Mouse (Mus musculus) stomach, embryonic 14.5 days (tissue): ENCODE data around the gene Prickle2. TPM values are rescaled to one million over a fixed set of nuclear protein-coding genes. Genes with fewer than 3 reads are reported as not detected.

Source experiments
- ATAC-seq: fragments of 200-750 bp; cut with Nextera tagmentation; 2 replicates; pipeline ENCODE4 v1.8.0; 2017; ENCODE audit warnings: low read depth, moderate TSS enrichment; ENCODE audit not compliant: insufficient number of reproducible peaks, insufficient read depth, low FRiP score
- H3K27ac ChIP-seq: fragments of 300-500 bp; sonication (generic); 2 replicates; pipeline ENCODE4 v1.5.1; 2014; ENCODE audit warnings: mild to moderate bottlenecking, low read length, moderate library complexity, mixed read lengths
- H3K27me3 ChIP-seq: fragments of 300-500 bp; sonication (generic); 2 replicates; pipeline ENCODE4 v1.6.1; 2014; ENCODE audit warnings: low read length, control low read depth, mixed read lengths; ENCODE audit not compliant: control insufficient read depth, insufficient read depth
- H3K36me3 ChIP-seq: fragments of 300-500 bp; sonication (generic); 2 replicates; pipeline ENCODE4 v1.6.1; 2014; ENCODE audit warnings: mild to moderate bottlenecking, control low read depth, low read length, moderate library complexity, mixed read lengths; ENCODE audit not compliant: control insufficient read depth, insufficient read depth
- H3K4me1 ChIP-seq: fragments of 300-500 bp; sonication (generic); 2 replicates; pipeline ENCODE4 v1.6.1; 2014; ENCODE audit warnings: low read length, control low read depth, mixed read lengths; ENCODE audit not compliant: control insufficient read depth, insufficient read depth
- H3K4me2 ChIP-seq: fragments of 300-500 bp; sonication (generic); replicated peaks from 2 replicates; pipeline ENCODE4 v1.6.1; 2014; ENCODE audit warnings: low read depth, low read length, control low read depth
- H3K4me3 ChIP-seq: fragments of 300-500 bp; sonication (generic); 2 replicates; pipeline ENCODE4 v1.5.1; 2014; ENCODE audit warnings: low read depth, low read length, control low read depth
- H3K9ac ChIP-seq: fragments of 300-500 bp; sonication (generic); replicated peaks from 2 replicates; pipeline ENCODE4 v1.6.1; 2014; ENCODE audit warnings: low read depth, mild to moderate bottlenecking, control low read depth, low read length, moderate library complexity, mixed read lengths
- H3K9me3 ChIP-seq: fragments of 300-500 bp; sonication (generic); 2 replicates; pipeline ENCODE4 v1.6.1; 2016; ENCODE audit warnings: low read depth, low read length, control low read depth; ENCODE audit not compliant: control insufficient read depth
- WGBS: fragments of 180-500 bp; shearing (Covaris S2); extraction: QIAGEN DNeasy Blood & Tissue Kit; methylation state at CpG from one replicate; pipeline ENCODE4 v1.1.7; 2014; 5-methylcytosine and 5-hydroxymethylcytosine counted together
- polyA plus RNA-seq: library from polyadenylated mRNA; unstranded; fragments of >200 nt; fragmentation: Nextera tagmentation; extraction: Ambion mirVana; gene quantifications from 2 replicates; pipeline ENCODE4 v1.2.1, GENCODE M21; 2014

Prickle2 gene
- polyA plus RNA-seq, 1 experiment from 2014 or later: 13.4 TPM

DNA sequence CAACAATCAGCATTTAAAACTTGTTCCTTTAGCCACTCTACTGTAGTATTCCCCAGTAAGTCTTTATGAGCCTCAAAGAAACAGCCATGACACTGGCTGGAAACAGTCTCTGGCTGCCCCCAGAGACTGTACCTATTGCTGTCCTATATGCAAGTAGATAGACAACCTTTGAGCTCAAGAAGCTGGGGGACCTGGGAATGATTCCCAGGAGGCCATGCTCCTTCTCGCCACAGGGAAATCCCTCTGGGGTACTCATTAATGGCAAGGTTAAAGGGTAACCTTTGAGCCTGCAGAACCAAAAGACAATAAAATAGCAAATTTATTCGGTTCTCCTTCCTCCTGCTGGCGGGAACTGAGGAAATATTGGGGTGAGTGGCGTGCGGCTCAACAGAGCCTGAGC, 8.1 kb downstream of the Prickle2 start:
- Histone ChIP-seq H3K27ac (no peak overlapping the region), H3K4me2 (no peak overlapping the region), H3K27me3 (no peaks in the 10 kb centered on the region), H3K4me1 (no peaks in the 10 kb centered on the region), H3K9me3 (no peaks in the 10 kb centered on the region), H3K9ac (no peak overlapping the region), H3K36me3 (no peaks in the 10 kb centered on the region), H3K4me3 (no peak overlapping the region)
- WGBS: 73% methylated on average over 5 of the region's 5 CpGs
- ATAC-seq: no peak

DNA sequence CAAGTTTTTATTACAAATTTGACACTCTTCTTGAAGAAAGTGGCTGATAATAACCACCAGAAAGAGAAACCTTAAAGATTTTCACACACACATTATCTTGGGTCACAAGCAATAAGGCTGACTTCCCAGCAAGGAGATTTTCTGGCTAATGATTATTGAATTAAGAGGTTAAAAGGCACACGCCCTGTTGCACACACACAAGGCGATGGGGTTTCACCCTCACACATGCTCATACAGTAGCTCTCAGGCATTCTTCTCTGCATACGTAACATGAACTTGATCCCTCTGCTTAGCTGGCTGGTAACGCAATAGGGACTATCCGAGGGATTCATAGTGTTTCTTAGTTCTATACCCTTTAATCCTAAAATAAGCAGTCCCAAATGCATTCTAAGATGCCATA, 18.6 kb downstream of the Prickle2 start:
- H3K4me3 ChIP-seq: no peak overlapping the region
- no peaks in the 10 kb centered on the region for H3K4me1 ChIP-seq
- no peaks in the 10 kb centered on the region for H3K9me3 ChIP-seq
- no peak for ATAC-seq
- H3K9ac ChIP-seq: no peak overlapping the region
- no peaks in the 10 kb centered on the region for H3K36me3 ChIP-seq
- H3K4me2 ChIP-seq: no peak overlapping the region
- no peak overlapping the region for H3K27ac ChIP-seq
- WGBS: 49% methylated on average over 5 of the region's 5 CpGs
- no peaks in the 10 kb centered on the region for H3K27me3 ChIP-seq

DNA sequence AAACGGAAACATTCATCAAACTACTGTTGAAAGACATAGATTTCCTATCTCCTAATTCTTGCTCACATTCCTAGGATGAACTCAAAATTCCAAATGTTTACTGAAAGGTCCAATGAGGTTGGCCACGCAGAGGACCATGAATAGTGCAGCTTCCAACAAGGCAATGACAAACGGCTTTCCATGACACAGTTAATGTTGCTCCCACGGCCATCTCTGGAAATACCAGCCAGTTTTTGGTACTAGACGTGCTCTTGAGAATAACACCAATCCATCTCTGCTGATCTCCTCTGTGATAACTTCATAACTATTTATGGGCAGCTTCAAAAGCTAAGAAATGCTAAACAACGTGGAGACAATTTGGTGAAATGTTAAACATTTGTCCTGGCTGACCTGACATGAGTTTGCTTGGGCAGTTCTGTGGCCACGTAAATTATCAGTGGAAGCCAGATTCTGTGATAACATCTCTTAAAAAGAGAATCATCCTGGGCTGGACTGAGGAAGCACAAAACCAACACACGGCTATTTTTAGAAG, 31.5 kb downstream of the Prickle2 start:
- Histone ChIP-seq H3K4me1 (no peaks in the 10 kb centered on the region), H3K27me3 (no peaks in the 10 kb centered on the region), H3K4me2 (no peak overlapping the region), H3K4me3 (no peak overlapping the region), H3K9me3 (no peaks in the 10 kb centered on the region), H3K36me3 (no peaks in the 10 kb centered on the region), H3K9ac (no peak overlapping the region), H3K27ac (no peak overlapping the region)
- 30% methylated on average over 8 of the region's 8 CpGs for WGBS
- ATAC-seq: no peak

DNA sequence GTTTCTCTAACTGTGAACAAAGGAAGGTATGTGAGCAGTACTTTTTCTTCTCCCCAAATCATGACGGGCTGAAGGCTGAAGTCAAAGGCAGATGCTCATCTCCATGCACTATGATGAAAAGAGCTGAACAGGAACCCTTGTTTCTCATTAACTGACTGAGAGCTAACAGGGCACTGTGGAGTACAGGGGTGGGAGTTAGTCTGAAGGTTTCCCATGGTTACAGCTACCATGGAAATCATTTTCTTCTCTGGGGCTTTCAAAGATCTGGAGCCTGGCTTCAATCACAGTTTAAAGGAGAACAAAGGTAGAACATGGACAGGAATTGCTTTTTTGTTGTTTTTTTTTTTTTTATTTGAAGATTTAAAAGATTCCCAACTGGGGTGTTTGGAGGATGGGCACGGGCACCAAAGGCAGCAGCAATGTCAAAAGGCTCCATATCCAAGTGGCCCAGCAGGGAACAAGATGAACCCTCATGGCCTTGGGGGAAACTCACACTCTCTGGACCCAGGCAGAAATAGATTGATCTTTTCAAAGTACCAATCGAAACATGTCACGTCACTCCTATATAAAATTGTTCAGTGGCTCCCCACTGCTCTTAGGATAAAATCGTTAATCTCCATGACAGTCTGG, 35.3 kb downstream of the Prickle2 start:
- ATAC-seq: no peak
- no peak overlapping the region for H3K4me3 ChIP-seq

DNA sequence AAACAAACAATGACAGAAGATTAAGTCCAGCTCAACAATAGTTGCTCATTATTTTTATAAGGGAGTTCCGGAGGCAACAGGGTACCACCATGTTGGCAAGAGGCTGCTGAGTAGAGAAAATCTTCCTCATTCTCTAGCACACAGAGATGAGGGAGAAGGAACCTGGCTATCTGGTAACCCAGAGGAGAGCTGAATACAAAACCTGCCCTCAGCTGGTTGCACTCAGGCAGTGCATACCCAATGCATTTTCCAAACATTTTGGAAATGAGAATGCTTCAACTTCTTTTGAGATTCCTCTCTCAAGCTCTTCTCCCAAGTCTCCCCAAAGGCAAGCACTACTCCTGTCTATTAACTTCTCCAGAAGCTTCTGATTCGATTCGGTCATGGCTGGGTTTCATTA, 36.3 kb downstream of the Prickle2 start:
- WGBS: 93% methylated on average over 3 of the region's 3 CpGs
- no peak for ATAC-seq

More for the DNA sequence above, 35.3 kb downstream of the Prickle2 start:
- Histone ChIP-seq H3K27ac (no peak overlapping the region), H3K4me2 (no peak overlapping the region), H3K27me3 (no peaks in the 10 kb centered on the region), H3K36me3 (no peaks in the 10 kb centered on the region), H3K4me1 (no peaks in the 10 kb centered on the region; the same call in 1 of the 2 replicates), H3K9me3 (no peaks in the 10 kb centered on the region), H3K9ac (no peak overlapping the region)
- WGBS: 69% methylated on average over 5 of the region's 5 CpGs

DNA sequence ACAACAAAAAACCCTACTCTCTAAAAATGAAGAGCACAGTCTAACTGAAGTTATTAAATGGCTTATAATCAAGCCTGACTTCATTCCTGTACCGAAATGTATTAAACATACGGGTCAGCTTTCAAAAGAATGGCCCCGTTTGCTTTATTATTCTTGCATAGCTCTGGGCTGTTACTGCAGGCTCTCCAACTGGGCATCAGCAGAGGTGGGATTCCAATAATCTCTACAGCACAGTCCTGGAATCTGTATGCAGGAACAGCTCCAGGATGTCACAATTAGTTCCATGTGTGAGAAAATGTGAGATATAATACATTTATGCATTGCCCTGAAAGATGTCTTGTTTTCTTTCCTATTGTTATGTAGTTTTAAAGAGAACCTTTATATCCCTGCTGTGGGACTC, 38.4 kb downstream of the Prickle2 start:
- no peak overlapping the region for H3K27ac ChIP-seq
- H3K4me1 ChIP-seq: peaks cover 6% of the 10 kb centered on the region; the same call in 1 of the 2 replicates
- H3K9me3 ChIP-seq: no peaks in the 10 kb centered on the region
- ATAC-seq: no peak
- WGBS: 49% methylated on average over 3 of the region's 3 CpGs
- no peaks in the 10 kb centered on the region for H3K27me3 ChIP-seq
- H3K4me2 ChIP-seq: no peak overlapping the region
- no peak overlapping the region for H3K4me3 ChIP-seq
- H3K36me3 ChIP-seq: no peaks in the 10 kb centered on the region
- no peak overlapping the region for H3K9ac ChIP-seq

More for the DNA sequence above, 36.3 kb downstream of the Prickle2 start:
- no peaks in the 10 kb centered on the region for H3K27me3 ChIP-seq
- H3K9me3 ChIP-seq: no peaks in the 10 kb centered on the region
- H3K36me3 ChIP-seq: no peaks in the 10 kb centered on the region
- peaks cover 6% of the 10 kb centered on the region; the same call in 1 of the 2 replicates for H3K4me1 ChIP-seq
- no peak overlapping the region for H3K4me2 ChIP-seq
- H3K4me3 ChIP-seq: no peak overlapping the region
- H3K27ac ChIP-seq: no peak overlapping the region
- H3K9ac ChIP-seq: no peak overlapping the region

DNA sequence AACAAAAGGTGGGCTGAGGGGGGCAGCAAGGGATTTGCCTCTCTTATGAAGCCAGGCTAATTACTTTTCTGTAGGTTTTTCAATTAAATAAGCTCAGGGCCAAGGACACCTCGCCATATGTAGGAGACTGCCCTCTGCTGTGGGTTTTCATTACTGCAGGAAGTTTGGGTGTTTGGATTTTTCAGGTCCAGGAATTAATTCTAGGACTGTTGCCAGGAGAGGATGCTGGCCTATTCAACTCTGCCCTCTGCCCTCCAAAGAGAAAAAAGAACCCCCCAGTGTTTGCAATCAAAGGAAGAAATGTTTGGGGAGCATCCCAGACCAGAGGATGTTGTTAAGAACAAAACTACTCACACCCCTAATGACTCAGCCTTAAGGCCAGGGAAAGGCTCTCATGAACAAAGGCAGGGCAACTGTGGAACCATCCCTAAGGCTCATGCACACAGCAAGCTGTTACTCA, 40.4 kb downstream of the Prickle2 start:
- no peaks in the 10 kb centered on the region for H3K27me3 ChIP-seq
- H3K4me3 ChIP-seq: no peak overlapping the region
- WGBS: 0% methylated on average over 1 of the region's 1 CpGs
- no peak overlapping the region for H3K27ac ChIP-seq
- H3K4me2 ChIP-seq: no peak overlapping the region
- no peaks in the 10 kb centered on the region for H3K9me3 ChIP-seq
- no peak overlapping the region for H3K9ac ChIP-seq
- H3K36me3 ChIP-seq: no peaks in the 10 kb centered on the region
- peaks cover 6% of the 10 kb centered on the region; the same call in 1 of the 2 replicates for H3K4me1 ChIP-seq
- no peak for ATAC-seq

DNA sequence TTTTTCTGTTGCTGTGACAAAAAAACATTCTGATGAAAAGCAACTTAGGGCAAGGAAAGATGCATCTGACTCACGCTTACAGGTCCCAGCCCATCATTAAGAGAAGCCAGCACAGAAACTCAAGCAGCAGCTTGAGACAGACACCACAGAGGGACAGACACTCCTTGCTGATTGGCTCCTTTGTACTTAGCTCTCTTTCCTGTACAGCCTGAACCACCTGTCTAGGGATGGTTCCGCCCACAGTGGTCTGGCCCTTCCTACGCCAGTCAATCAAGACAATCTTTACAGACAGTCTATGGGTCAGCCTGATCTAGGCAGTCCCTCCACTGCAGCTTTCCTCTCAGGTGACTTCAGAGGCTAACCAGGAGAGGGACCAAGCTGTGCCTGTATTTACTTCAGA, 42.1 kb downstream of the Prickle2 start:
- Histone ChIP-seq H3K36me3 (no peaks in the 10 kb centered on the region), H3K27ac (no peak overlapping the region), H3K9ac (no peak overlapping the region), H3K4me1 (peaks cover 6% of the 10 kb centered on the region; the same call in 1 of the 2 replicates), H3K27me3 (no peaks in the 10 kb centered on the region), H3K4me2 (no peak overlapping the region), H3K4me3 (no peak overlapping the region), H3K9me3 (no peaks in the 10 kb centered on the region)
- 94% methylated on average over 3 of the region's 3 CpGs for WGBS
- ATAC-seq: no peak

DNA sequence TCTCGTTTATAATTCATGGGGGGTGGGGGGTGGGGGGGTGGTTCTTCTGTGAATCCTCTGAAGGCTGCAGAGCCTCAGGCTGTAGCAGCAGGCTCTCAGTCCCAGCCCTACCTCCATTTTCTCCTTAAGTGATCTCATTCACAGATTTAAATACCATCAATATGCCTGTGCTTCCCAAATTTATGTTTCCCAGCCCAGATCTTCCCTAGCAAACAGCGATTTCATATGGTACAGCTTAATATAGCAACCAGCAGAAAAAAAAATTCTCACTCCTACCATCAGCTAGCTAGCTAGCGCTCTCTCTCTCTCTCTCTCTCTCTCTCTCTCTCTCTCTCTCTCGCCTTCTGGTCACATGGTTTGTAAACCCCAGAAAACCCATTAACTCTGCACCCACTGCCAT, 42.5 kb downstream of the Prickle2 start:
- Histone ChIP-seq H3K9me3 (no peaks in the 10 kb centered on the region), H3K4me2 (no peak overlapping the region), H3K4me1 (peaks cover 6% of the 10 kb centered on the region; the same call in 1 of the 2 replicates), H3K9ac (no peak overlapping the region), H3K27me3 (no peaks in the 10 kb centered on the region), H3K36me3 (no peaks in the 10 kb centered on the region), H3K4me3 (no peak overlapping the region), H3K27ac (no peak overlapping the region)
- ATAC-seq: no peak
- 51% methylated on average over 4 of the region's 4 CpGs for WGBS
